Mouse (Mus musculus): ENCODE measurements around the gene Tdrd6. TPM values are rescaled to one million over a fixed set of nuclear protein-coding genes. Genes with fewer than 3 reads are reported as not detected.

The Tdrd6 gene
- 0.10 and 0.75 TPM in 2 replicates for polyA plus RNA-seq (2015; fragmentation: Nextera tagmentation; extraction: Ambion mirVana)

DNA sequence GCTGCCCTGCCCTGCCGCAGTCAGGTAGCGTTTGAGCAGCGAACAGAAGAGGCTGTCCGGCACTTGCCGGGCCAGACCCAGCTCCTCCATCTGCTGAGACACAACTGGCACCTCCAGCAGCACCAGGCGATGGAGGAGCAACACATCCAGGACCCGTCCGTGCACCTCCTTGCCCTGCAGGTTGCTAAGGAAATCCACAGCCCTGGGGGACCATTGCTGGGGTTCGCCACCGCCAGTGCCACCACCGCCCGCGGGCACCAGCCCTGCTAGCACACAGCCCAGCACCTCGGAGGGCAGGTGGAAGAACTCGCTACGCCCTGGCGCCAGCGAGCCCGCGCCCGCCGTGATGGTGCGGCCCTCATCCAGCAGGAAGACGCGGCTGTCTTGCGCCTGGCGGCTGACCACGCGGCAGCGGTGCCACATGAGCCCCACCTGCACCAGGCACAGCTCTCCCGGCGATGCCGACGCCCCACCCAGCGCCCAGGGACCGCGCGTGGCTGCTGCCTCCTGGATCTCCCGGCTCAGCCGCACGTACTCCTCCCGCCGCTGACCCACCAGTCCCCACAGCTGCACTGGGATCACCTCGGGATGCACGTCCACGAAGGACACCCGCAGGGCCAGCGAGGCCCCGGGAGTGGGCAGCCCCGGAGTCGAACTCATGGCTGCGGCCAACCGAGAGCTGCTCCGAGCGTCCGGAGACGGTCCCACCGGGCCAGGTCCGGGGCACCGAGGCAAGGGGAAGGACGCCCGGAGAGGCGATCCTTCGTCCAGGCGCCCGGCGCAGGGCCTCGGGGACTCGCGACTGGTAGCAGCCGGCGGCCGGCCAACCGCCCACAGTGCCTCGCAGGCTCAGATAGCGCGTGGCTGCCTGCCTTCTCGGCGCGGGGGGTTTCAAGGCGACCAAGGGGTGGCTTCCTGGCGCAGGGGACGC lies at the start of gene Tdrd6:
Tdrd6 (minus strand) TSS at position 804 of the 931 bp plus-strand sequence.
- Histone ChIP-seq H3K36me3 (no peaks in the 10 kb centered on the region), H3K4me2 (peak within 1 kb of the TSS; percentile 88), H3K4me1 (replicated peaks) (peaks cover 19% of the 10 kb centered on the region), H3K27me3 (peaks cover 50% of the 10 kb centered on the region), H3K27ac (no peak within 1 kb of the TSS), H3K9me3 (peaks cover 12% of the 10 kb centered on the region; the same call in 1 of the 2 replicates), H3K4me3 (peak within 1 kb of the TSS; percentile 49), H3K9ac (peak within 1 kb of the TSS; percentile 71)
- peak; percentile 68 for ATAC-seq (ENCODE audit: low FRiP score)
- 3% methylated on average over 81 of the region's 83 CpGs for WGBS

DNA sequence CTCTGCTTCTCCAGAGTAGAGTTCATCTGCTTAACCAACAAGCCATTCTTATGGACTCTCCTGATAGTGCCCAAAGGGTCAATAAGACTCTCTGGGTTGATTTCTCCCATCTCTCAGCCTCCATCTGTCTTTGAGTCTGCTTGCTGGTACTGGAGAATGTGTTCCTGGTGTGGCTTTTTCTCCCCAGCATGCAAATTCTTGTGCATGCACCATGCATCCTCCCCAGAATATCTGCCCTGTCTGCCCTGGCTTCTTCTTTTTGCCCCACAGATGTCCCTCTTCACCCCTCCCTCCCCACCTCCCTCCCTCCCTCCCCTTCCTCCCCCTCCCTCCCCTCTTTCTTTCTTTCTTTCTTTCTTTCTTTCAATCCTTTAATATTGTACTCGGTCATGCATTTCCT lies 47.2 kb upstream of the Tdrd6 start:
- no peak for ATAC-seq (ENCODE audit: low FRiP score)

DNA sequence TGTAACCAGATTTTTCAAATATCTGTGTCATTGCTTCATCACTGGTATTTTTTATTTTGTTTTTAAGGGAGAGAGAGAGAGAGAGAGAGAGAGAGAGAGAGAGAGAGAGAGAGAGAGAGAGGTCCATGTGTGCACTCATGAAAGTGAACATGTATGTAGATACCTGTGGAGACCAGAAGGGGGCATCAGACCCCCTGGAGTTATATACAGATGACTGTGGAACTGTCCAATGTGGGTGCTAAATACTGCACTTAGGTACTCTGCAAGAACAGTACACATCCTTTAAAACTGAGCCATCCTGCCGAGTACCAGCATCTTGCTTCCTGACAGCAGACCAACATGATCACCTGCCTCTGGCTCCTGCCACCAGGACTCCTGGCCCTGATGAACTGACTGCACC lies 46.1 kb upstream of the Tdrd6 start:
- no peak overlapping the region for H3K4me3 ChIP-seq
- H3K9ac ChIP-seq: no peak overlapping the region
- no peaks in the 10 kb centered on the region for H3K27me3 ChIP-seq
- H3K4me2 ChIP-seq: no peak overlapping the region
- H3K36me3 ChIP-seq: no peaks in the 10 kb centered on the region; the same call in 1 of the 2 replicates
- no peak for ATAC-seq (ENCODE audit: low FRiP score)
- 0 out of 2 replicates have a peak, but pooled peaks cover 3% of the 10 kb centered on the region for H3K4me1 ChIP-seq (replicated peaks)
- no peak overlapping the region for H3K27ac ChIP-seq
- H3K9me3 ChIP-seq: no peaks in the 10 kb centered on the region
- WGBS: 96% methylated on average over 1 of the region's 1 CpGs

More for the DNA sequence above, 47.2 kb upstream of the Tdrd6 start:
- Histone ChIP-seq H3K27me3 (no peaks in the 10 kb centered on the region), H3K9me3 (no peaks in the 10 kb centered on the region), H3K9ac (no peak overlapping the region), H3K4me1 (replicated peaks) (0 out of 2 replicates have a peak, but pooled peaks cover 3% of the 10 kb centered on the region), H3K36me3 (no peaks in the 10 kb centered on the region; the same call in 1 of the 2 replicates), H3K27ac (peak overlapping the region; percentile 18; the same call in 1 of the 2 replicates), H3K4me2 (no peak overlapping the region), H3K4me3 (no peak overlapping the region)
- 57% methylated on average over 1 of the region's 1 CpGs for WGBS

DNA sequence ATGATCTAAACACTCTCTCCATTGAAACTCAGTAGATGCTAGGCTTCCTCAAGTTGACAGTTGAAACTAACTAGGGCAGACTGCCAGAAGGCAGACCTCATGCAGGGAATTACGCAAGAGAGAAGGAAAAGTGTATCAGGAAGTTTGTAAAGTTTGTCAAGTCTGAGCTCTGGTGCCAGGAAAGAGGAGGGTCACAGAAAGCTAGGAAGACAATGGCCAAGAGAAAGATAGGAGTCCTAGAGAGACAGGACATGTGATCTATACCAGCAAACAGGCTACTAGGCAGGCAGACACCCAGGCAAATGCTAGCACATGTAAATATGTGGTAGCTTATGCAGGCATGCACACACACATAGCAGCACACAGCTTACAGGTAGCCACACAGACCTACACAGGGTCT lies 45.1 kb upstream of the Tdrd6 start:
- Histone ChIP-seq H3K4me3 (no peak overlapping the region), H3K9me3 (no peaks in the 10 kb centered on the region), H3K27ac (no peak overlapping the region), H3K4me2 (no peak overlapping the region), H3K36me3 (no peaks in the 10 kb centered on the region), H3K9ac (no peak overlapping the region), H3K4me1 (replicated peaks) (0 out of 2 replicates have a peak, but pooled peaks cover 3% of the 10 kb centered on the region), H3K27me3 (no peaks in the 10 kb centered on the region)
- no peak for ATAC-seq (ENCODE audit: low FRiP score)
- 75% methylated on average over 1 of the region's 1 CpGs for WGBS

DNA sequence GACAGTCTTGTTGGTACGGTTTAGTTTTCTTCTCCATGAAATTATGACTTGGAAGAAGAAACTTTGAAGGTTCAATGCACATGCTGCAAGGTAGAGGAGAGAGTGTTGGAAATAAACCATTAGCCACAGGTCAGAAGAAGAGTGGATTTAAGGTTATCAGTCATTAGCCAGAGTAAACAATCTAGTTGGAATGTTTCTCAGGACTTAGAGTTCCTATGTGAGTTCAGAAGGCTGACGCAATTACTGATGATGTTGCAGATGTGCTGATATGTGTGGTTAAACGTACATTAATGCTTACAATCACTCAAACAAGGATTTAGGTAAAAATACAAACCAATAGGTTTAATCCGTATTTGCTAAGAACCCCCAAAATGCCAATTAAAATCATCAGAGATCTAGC lies 41.8 kb upstream of the Tdrd6 start:
- Histone ChIP-seq H3K9me3 (no peaks in the 10 kb centered on the region), H3K4me3 (no peak overlapping the region), H3K36me3 (no peaks in the 10 kb centered on the region), H3K27me3 (no peaks in the 10 kb centered on the region), H3K27ac (no peak overlapping the region), H3K4me2 (no peak overlapping the region), H3K9ac (no peak overlapping the region), H3K4me1 (replicated peaks) (no peaks in the 10 kb centered on the region)
- no peak for ATAC-seq (ENCODE audit: low FRiP score)
- WGBS: 93% methylated on average over 4 of the region's 4 CpGs

DNA sequence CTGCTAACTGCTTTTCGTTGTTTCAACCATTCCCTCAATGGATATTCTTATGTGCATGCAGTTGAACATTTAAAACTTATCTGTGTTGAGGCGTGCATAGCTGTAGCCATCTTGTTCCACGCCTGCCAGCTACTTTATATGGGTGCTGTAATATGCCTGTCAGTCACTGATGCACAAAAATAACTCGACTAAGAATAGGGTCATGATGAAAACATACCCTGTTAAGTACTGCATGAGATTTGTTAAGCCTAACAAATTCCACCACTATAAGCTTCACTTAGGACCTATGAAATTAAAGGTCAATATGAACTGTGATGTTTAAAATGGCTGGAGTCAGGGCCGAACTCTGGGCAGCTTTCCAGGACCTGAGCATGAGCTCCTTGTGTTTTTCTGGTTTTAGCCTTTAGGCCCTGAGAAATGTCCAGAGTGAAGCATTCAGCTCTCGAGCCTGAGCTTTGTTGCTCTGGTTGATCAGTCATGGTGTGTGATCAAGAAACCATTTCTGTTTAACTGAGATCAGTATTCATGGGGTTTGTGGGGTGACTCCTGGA lies 39.1 kb upstream of the Tdrd6 start:
- Histone ChIP-seq H3K4me3 (no peak overlapping the region), H3K27ac (no peak overlapping the region), H3K4me1 (replicated peaks) (peaks cover 18% of the 10 kb centered on the region), H3K4me2 (no peak overlapping the region), H3K36me3 (no peaks in the 10 kb centered on the region), H3K9ac (no peak overlapping the region), H3K27me3 (no peaks in the 10 kb centered on the region), H3K9me3 (no peaks in the 10 kb centered on the region)
- no peak for ATAC-seq (ENCODE audit: low FRiP score)
- 75% methylated on average over 6 of the region's 6 CpGs for WGBS

DNA sequence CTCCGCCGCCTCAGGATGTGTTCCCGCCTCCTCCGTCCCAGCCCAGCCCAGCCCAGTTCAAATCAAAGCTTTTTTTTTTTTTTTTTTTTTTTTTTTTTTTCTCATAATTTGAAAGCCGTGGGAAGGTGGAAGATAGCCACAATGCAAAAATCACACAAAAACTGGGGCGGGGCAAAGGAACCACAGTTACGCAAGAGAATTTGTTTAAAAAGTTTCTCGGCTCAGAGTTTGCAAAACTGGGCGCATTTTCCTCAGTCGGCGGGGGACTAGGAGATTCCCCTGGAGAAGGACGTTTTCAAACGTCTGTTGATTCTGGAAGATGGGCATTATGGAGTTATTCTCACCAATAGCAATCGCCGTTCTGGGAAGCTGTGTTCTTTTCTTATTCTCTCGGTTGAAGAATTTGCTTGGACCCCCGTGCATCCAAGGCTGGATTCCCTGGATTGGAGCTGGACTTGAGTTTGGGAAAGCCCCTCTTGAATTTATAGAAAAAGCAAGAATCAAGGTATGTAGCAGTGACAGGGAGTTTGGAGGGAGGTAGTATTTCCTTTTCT lies 37.3 kb upstream of the Tdrd6 start, which contains the start of gene Cyp39a1:
Cyp39a1 (plus strand) TSS at position 136 of the 554 bp plus-strand sequence.
- H3K27ac ChIP-seq: peak within 1 kb of the TSS; percentile 83
- peak within 1 kb of the TSS; percentile 60 for H3K4me2 ChIP-seq
- peak within 1 kb of the TSS; percentile 89 for H3K4me3 ChIP-seq
- H3K36me3 ChIP-seq: peaks cover 17% of the 10 kb centered on the region
- no peaks in the 10 kb centered on the region for H3K9me3 ChIP-seq
- H3K4me1 ChIP-seq (replicated peaks): peaks cover 22% of the 10 kb centered on the region
- no peaks in the 10 kb centered on the region for H3K27me3 ChIP-seq
- WGBS: under 1% methylated on average over 17 of the region's 17 CpGs
- peak within 1 kb of the TSS; percentile 92 for H3K9ac ChIP-seq
- no peak for ATAC-seq (ENCODE audit: low FRiP score)

DNA sequence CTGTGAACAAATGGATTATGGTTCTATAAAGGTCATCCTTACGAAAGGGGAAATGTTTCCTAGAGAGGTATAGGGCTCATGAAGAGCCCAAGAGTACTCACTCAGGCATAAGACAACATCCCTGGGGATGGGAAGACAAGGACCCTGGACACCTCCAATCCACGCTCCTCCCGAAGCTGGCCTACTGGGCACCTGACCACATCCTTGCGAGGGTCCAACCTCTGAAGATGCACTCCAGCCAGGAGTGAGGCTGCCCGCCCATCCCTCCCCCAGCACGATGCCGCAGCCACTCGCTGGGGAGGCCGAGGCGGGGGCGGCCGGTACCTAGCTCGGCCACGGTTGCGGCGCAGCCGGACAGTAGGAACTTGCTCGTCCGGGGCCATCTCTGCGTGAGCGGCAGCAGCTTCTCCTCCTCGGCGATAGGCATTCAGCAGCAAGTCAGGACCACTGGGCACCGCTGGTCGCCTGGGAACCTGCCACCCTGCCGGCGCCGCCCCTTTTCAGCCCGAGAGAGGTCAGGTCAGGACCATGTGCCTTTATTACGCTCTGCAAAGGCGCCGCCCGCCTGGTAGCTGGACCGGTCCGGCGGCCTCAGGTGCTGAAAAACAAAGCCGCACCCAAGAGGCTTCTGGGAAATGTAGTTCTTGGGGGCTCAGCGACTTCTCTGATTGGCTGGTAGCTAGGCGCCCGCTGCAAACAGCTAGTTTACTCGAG lies 36.6 kb upstream of the Tdrd6 start, which contains the start of gene Slc25a27:
Slc25a27 (minus strand) TSS at position 639 of the 714 bp plus-strand sequence.
- Histone ChIP-seq H3K4me3 (peak within 1 kb of the TSS; percentile 89), H3K36me3 (peaks cover 19% of the 10 kb centered on the region), H3K27ac (peak within 1 kb of the TSS; percentile 83), H3K27me3 (no peaks in the 10 kb centered on the region), H3K4me2 (peak within 1 kb of the TSS; percentile 60), H3K4me1 (replicated peaks) (peaks cover 22% of the 10 kb centered on the region), H3K9ac (peak within 1 kb of the TSS; percentile 92), H3K9me3 (no peaks in the 10 kb centered on the region)
- peak; percentile 99 for ATAC-seq (ENCODE audit: low FRiP score)
- WGBS: under 1% methylated on average over 41 of the region's 41 CpGs

DNA sequence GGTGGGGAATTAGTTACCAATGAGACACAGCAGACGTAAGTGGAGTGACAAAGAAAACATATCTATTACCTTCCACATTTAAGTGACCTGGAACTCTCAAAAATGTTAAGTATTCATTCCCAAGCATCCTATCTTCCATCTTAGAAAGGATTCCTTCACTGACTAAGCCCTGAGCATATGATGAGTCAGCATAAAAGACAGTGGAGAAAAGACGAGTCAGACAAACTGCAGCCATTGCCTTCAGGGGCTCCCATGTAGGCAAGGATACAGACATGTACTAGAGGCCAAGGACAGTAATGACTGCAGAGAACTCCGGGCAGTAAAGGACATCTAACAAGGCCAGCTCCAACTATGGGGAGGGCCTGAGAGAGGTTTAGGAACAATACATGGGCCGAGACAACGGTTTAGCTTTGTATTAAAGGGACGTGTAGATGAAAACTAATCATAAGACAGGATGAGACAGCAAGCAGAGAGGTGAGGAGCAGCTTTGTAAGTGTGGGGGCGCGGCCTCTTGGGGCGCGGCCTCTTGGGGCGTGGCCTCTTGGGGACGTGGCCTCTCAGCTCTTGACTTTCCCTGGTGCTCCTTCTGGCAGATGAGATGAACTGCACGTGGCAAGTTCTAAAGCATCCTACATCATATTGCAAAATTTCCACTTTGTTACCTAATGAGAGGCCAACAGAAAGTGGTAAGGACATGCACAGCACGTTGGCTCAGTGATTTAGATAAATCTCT lies 21.4 kb upstream of the Tdrd6 start:
- Histone ChIP-seq H3K27ac (no peak overlapping the region), H3K27me3 (no peaks in the 10 kb centered on the region), H3K4me1 (replicated peaks) (no peaks in the 10 kb centered on the region), H3K4me2 (no peak overlapping the region), H3K4me3 (no peak overlapping the region), H3K9ac (no peak overlapping the region), H3K9me3 (no peaks in the 10 kb centered on the region), H3K36me3 (peaks cover 70% of the 10 kb centered on the region)
- ATAC-seq (ENCODE audit: low FRiP score): no peak
- WGBS: 69% methylated on average over 14 of the region's 14 CpGs

DNA sequence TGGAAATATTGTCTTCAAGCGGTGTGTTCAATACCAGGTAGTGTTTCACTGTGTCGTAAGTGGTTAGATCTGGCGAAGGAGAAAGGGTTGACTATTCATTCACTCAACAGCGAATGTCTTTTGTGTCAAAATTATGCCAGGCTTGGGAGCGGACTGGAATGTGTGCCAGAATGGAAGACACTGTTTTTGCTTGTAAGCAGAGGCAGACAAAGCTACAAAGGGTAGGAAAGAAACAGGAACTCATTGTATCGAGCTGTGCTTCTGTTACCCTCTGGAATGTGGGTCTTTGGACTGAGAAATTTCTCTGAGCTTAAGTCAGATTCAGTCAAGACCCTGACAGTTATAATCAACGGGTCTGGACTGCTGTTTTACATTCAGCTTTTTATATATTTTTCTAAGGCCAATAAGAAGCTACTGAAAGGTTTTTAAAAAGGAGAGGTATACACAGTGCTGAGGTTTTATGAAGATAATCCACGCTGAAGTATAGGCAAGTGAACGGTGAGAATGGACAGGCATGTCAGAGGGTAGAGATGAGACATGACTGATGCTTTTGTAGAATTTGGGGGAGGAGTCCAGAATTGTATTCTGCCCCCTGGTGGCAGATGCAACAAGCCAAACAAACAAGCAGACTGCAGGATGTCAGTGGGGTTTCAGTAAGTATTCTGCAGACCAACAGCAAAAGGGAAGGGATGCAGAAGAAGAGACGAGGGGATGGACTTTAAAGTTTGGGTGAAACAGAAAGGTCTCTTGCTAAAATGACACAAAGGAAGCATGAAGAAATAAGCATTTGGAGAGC lies 19.7 kb upstream of the Tdrd6 start:
- Histone ChIP-seq H3K36me3 (peaks cover 80% of the 10 kb centered on the region), H3K4me1 (replicated peaks) (no peaks in the 10 kb centered on the region), H3K4me2 (no peak overlapping the region), H3K27ac (no peak overlapping the region), H3K4me3 (no peak overlapping the region), H3K9me3 (no peaks in the 10 kb centered on the region), H3K9ac (no peak overlapping the region), H3K27me3 (no peaks in the 10 kb centered on the region)
- ATAC-seq (ENCODE audit: low FRiP score): no peak
- WGBS: 77% methylated on average over 10 of the region's 10 CpGs

DNA sequence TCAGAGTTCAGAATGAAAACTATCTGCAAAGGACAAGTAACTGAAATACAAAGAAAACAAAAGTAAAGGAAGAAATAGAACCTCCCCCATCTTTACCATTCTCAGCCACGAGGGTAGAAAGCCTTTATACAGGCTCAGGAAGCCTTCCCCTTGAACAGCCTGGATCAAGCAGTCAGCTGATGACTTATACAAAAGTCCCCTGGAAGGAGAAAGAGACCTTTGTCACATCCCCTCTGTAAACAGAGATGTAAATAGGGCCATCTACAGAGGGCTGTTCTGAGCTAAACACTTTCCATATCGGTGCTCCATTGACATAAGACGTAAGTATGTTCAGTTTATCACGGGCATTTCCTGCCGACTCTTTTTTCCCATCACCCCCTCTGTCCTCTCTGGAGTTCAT lies 16.8 kb upstream of the Tdrd6 start:
- no peaks in the 10 kb centered on the region for H3K9me3 ChIP-seq
- H3K27ac ChIP-seq: no peak overlapping the region
- H3K27me3 ChIP-seq: no peaks in the 10 kb centered on the region
- H3K9ac ChIP-seq: no peak overlapping the region
- H3K36me3 ChIP-seq: peaks cover 84% of the 10 kb centered on the region
- no peaks in the 10 kb centered on the region for H3K4me1 ChIP-seq (replicated peaks)
- H3K4me3 ChIP-seq: no peak overlapping the region
- ATAC-seq (ENCODE audit: low FRiP score): no peak
- WGBS: 45% methylated on average over 5 of the region's 5 CpGs
- no peak overlapping the region for H3K4me2 ChIP-seq

Measured in hindbrain, embryonic 13.5 days (tissue).